Mouse (Mus musculus) intestine, embryonic 14.5 days (tissue): ENCODE results near the gene Aak1. TPM values are rescaled to one million over a fixed set of nuclear protein-coding genes. Genes with fewer than 3 reads are reported as not detected.

Source experiments
- ATAC-seq: fragments of 200-750 bp; cut with Nextera tagmentation; replicated peaks from 2 replicates; pipeline ENCODE4 v1.8.0; 2017; ENCODE audit warnings: low read depth, moderate number of reproducible peaks, moderate TSS enrichment, moderate library complexity; ENCODE audit not compliant: low FRiP score, low TSS enrichment
- DNase-seq: peaks from one replicate; pipeline ENCODE4 v3.0.0-alpha.2; 2018; ENCODE audit warnings: low spot score
- H3K27ac ChIP-seq: fragments of 300-500 bp; sonication (generic); 2 replicates; pipeline ENCODE4 v1.5.1; 2014; ENCODE audit warnings: low read depth, mild to moderate bottlenecking, control low read depth
- H3K27me3 ChIP-seq: fragments of 300-500 bp; sonication (generic); replicated peaks from 2 replicates; pipeline ENCODE4 v1.6.1; 2014; ENCODE audit warnings: low read length, control low read depth; ENCODE audit not compliant: control insufficient read depth, insufficient read depth
- H3K36me3 ChIP-seq: fragments of 300-500 bp; sonication (generic); 2 replicates; pipeline ENCODE4 v1.6.1; 2014; ENCODE audit warnings: low read length, control low read depth; ENCODE audit not compliant: control insufficient read depth, insufficient read depth
- H3K4me1 ChIP-seq: fragments of 300-500 bp; sonication (generic); replicated peaks from 2 replicates; pipeline ENCODE4 v1.6.1; 2014; ENCODE audit warnings: low read length, control low read depth, mixed read lengths; ENCODE audit not compliant: control insufficient read depth, insufficient read depth
- H3K4me2 ChIP-seq: fragments of 300-500 bp; sonication (generic); 2 replicates; pipeline ENCODE4 v1.6.1; 2014; ENCODE audit warnings: low read length
- H3K4me3 ChIP-seq: fragments of 300-500 bp; sonication (generic); 2 replicates; pipeline ENCODE4 v1.5.1; 2014; ENCODE audit warnings: low read depth, low read length, control low read depth, mixed read lengths
- H3K9ac ChIP-seq: fragments of 300-500 bp; sonication (generic); 2 replicates; pipeline ENCODE4 v1.6.1; 2014; ENCODE audit warnings: mild to moderate bottlenecking, low read length
- H3K9me3 ChIP-seq: fragments of 300-500 bp; sonication (generic); 2 replicates; pipeline ENCODE4 v1.6.1; 2016; ENCODE audit warnings: low read length, control low read depth; ENCODE audit not compliant: control insufficient read depth
- WGBS: fragments of 180-500 bp; shearing (Covaris S2); extraction: QIAGEN DNeasy Blood & Tissue Kit; methylation state at CpG from one replicate; pipeline ENCODE4 v1.1.7; 2014; 5-methylcytosine and 5-hydroxymethylcytosine counted together
- polyA plus RNA-seq: library from polyadenylated mRNA; unstranded; fragments of >200 nt; fragmentation: Nextera tagmentation; extraction: Ambion mirVana; gene quantifications from 2 replicates; pipeline ENCODE4 v1.2.1, GENCODE M21; 2014

Gene Aak1
- polyA plus RNA-seq, 1 experiment from 2014 or later: 14.0 TPM

GRCm38 (mm10) chr6:86992349-86992748 lies 143.0 kb downstream of the Aak1 start:
- no peak overlapping the region for H3K27ac ChIP-seq
- H3K36me3 ChIP-seq: peaks cover 19% of the 10 kb centered on the region
- no peak overlapping the region for H3K4me2 ChIP-seq
- no peaks in the 10 kb centered on the region for H3K9me3 ChIP-seq
- WGBS: 92% methylated on average over 8 of the region's 8 CpGs
- no peaks in the 10 kb centered on the region for H3K4me1 ChIP-seq
- no peak overlapping the region for H3K4me3 ChIP-seq
- DNase-seq: no peak
- no peak overlapping the region for H3K9ac ChIP-seq
- no peaks in the 10 kb centered on the region for H3K27me3 ChIP-seq
- ATAC-seq: no peak

- DNase-seq (no peak), ATAC-seq (no peak)
- Histone ChIP-seq H3K4me1 (no peaks in the 10 kb centered on the region), H3K27ac (no peak overlapping the region), H3K9me3 (no peaks in the 10 kb centered on the region), H3K4me3 (no peak overlapping the region), H3K4me2 (no peak overlapping the region), H3K36me3 (peaks cover 37% of the 10 kb centered on the region), H3K9ac (no peak overlapping the region), H3K27me3 (no peaks in the 10 kb centered on the region)
- WGBS: 84% methylated on average over 4 of the region's 4 CpGs
Measured at GRCm38 (mm10) chr6:86994254-86994653, 144.9 kb downstream of the Aak1 start.

- Histone ChIP-seq H3K27me3 (no peaks in the 10 kb centered on the region), H3K9ac (no peak overlapping the region), H3K36me3 (peaks cover 44% of the 10 kb centered on the region), H3K9me3 (no peaks in the 10 kb centered on the region), H3K4me2 (no peak overlapping the region), H3K4me1 (no peaks in the 10 kb centered on the region), H3K4me3 (no peak overlapping the region), H3K27ac (no peak overlapping the region)
- WGBS: 85% methylated on average over 5 of the region's 5 CpGs
- DNase-seq: no peak
- ATAC-seq: no peak
Measured at GRCm38 (mm10) chr6:86996629-86997307, 147.5 kb downstream of the Aak1 start.

GRCm38 (mm10) chr6:86997360-86997759 lies 148.0 kb downstream of the Aak1 start:
- H3K4me2 ChIP-seq: no peak overlapping the region
- no peak overlapping the region for H3K27ac ChIP-seq
- no peaks in the 10 kb centered on the region for H3K9me3 ChIP-seq
- DNase-seq (no peak), ATAC-seq (no peak)
- H3K4me3 ChIP-seq: no peak overlapping the region
- H3K4me1 ChIP-seq: no peaks in the 10 kb centered on the region
- no peak overlapping the region for H3K9ac ChIP-seq
- no peaks in the 10 kb centered on the region for H3K27me3 ChIP-seq
- H3K36me3 ChIP-seq: peaks cover 44% of the 10 kb centered on the region
- 90% methylated on average over 6 of the region's 6 CpGs for WGBS

- no peaks in the 10 kb centered on the region for H3K27me3 ChIP-seq
- H3K9ac ChIP-seq: no peak overlapping the region
- ATAC-seq (no peak), DNase-seq (no peak)
- peaks cover 29% of the 10 kb centered on the region for H3K36me3 ChIP-seq
- WGBS: 87% methylated on average over 6 of the region's 6 CpGs
- no peak overlapping the region for H3K4me2 ChIP-seq
- H3K27ac ChIP-seq: no peak overlapping the region
- no peak overlapping the region for H3K4me3 ChIP-seq
- H3K4me1 ChIP-seq: no peaks in the 10 kb centered on the region
- no peaks in the 10 kb centered on the region for H3K9me3 ChIP-seq
Measured at GRCm38 (mm10) chr6:87001995-87002394, 152.7 kb downstream of the Aak1 start.

GRCm38 (mm10) chr6:87002521-87003055 lies 153.3 kb downstream of the Aak1 start:
- Histone ChIP-seq H3K9ac (no peak overlapping the region), H3K36me3 (peaks cover 23% of the 10 kb centered on the region), H3K4me1 (no peaks in the 10 kb centered on the region), H3K27me3 (no peaks in the 10 kb centered on the region), H3K4me2 (no peak overlapping the region), H3K9me3 (no peaks in the 10 kb centered on the region), H3K4me3 (no peak overlapping the region), H3K27ac (0 out of 2 replicates have a peak overlapping the region, but pooled peaks have one; percentile 13)
- WGBS: 48% methylated on average over 8 of the region's 8 CpGs
- DNase-seq (peak; percentile 90), ATAC-seq (peak; percentile 53; the same call in 1 of the 2 replicates)

- Histone ChIP-seq H3K4me1 (no peaks in the 10 kb centered on the region; the same call in 1 of the 2 replicates), H3K9ac (no peak overlapping the region), H3K27me3 (no peaks in the 10 kb centered on the region), H3K27ac (no peak overlapping the region), H3K36me3 (peaks cover 8% of the 10 kb centered on the region), H3K9me3 (no peaks in the 10 kb centered on the region), H3K4me2 (no peak overlapping the region), H3K4me3 (no peak overlapping the region)
- DNase-seq: no peak
- WGBS: 81% methylated on average over 2 of the region's 2 CpGs
- no peak for ATAC-seq
Measured at GRCm38 (mm10) chr6:87004099-87004498, 154.8 kb downstream of the Aak1 start.

GRCm38 (mm10) chr6:87005577-87005976 lies 156.3 kb downstream of the Aak1 start:
- Histone ChIP-seq H3K36me3 (no peaks in the 10 kb centered on the region), H3K27me3 (no peaks in the 10 kb centered on the region), H3K4me1 (peaks cover 8% of the 10 kb centered on the region), H3K4me3 (no peak overlapping the region), H3K27ac (no peak overlapping the region), H3K9ac (no peak overlapping the region), H3K9me3 (no peaks in the 10 kb centered on the region), H3K4me2 (no peak overlapping the region)
- ATAC-seq (no peak), DNase-seq (no peak)

- H3K9me3 ChIP-seq: no peaks in the 10 kb centered on the region
- DNase-seq: no peak
- ATAC-seq: no peak
- 82% methylated on average over 6 of the region's 6 CpGs for WGBS
- peaks cover 13% of the 10 kb centered on the region; the same call in 1 of the 2 replicates for H3K36me3 ChIP-seq
- H3K9ac ChIP-seq: peak within 1 kb of the TSS; percentile 88
- no peaks in the 10 kb centered on the region for H3K27me3 ChIP-seq
- peak within 1 kb of the TSS; percentile 94 for H3K4me3 ChIP-seq
- H3K4me2 ChIP-seq: peak within 1 kb of the TSS; percentile 64
- H3K4me1 ChIP-seq: peaks cover 10% of the 10 kb centered on the region
- H3K27ac ChIP-seq: peak within 1 kb of the TSS; percentile 73
Measured at GRCm38 (mm10) chr6:87008887-87009286, 159.6 kb downstream of the Aak1 start, which contains the start of gene Nfu1. TSS of gene Nfu1 (plus strand) at chr6:87009236.
